Mouse (Mus musculus) liver, adult 2 months (tissue): ENCODE data around the gene Sorcs3.

Experiments used
- CTCF ChIP-seq: fragments of 200-500 bp; IDR thresholded peaks from 2 replicates; pipeline ENCODE4 v1.5.1; 2011; ENCODE audit warnings: low read depth, low read length, control low read depth
- POLR2A ChIP-seq: fragments of 200-500 bp; IDR thresholded peaks from 2 replicates; pipeline ENCODE4 v1.6.1; 2011; ENCODE audit warnings: low read length, control low read depth; ENCODE audit not compliant: insufficient read depth; ENCODE audit errors: extremely low read depth

DNA sequence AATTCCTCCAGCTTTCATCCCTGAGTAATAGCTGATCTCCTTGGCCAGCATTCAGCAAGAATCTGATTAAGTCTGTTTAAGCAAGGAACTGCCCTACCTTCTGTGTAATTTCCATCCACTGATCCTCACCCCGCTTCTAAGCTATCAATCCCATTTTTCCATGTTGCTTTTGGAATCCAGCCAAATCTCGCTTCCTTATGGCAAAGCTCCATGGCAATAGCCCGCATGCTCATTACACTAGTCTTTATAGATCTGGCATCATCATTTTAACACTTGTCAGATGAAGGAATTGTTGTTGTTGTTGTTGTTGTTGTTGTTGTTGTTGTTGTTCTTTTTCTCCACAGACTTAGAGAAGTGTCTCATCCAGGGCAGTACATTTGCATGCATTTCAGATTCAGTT, 277.1 kb downstream of the Sorcs3 start:
- no peak for TF ChIP-seq CTCF
- TF ChIP-seq POLR2A = no peak
